Mouse (Mus musculus) midbrain, embryonic 12.5 days (tissue): ENCODE results near the gene Zswim1. TPM values are rescaled to one million over a fixed set of nuclear protein-coding genes. Genes with fewer than 3 reads are reported as not detected.

ENCODE experiments used
- ATAC-seq: fragments of 200-750 bp; cut with Nextera tagmentation; 2 replicates; pipeline ENCODE4 v1.8.0; 2017; ENCODE audit warnings: low read depth, moderate TSS enrichment, moderate library complexity; ENCODE audit not compliant: low FRiP score
- H3K27ac ChIP-seq: fragments of 300-500 bp; sonication (generic); replicated peaks from 2 replicates; pipeline ENCODE4 v1.5.1; 2016; ENCODE audit warnings: mild to moderate bottlenecking
- H3K27me3 ChIP-seq: fragments of 300-500 bp; sonication (generic); 2 replicates; pipeline ENCODE4 v1.6.1; 2016; ENCODE audit warnings: mild to moderate bottlenecking
- H3K36me3 ChIP-seq: fragments of 300-500 bp; sonication (generic); 2 replicates; pipeline ENCODE4 v1.6.1; 2016
- H3K4me1 ChIP-seq: fragments of 300-500 bp; sonication (generic); 2 replicates; pipeline ENCODE4 v1.6.1; 2016
- H3K4me2 ChIP-seq: fragments of 300-500 bp; sonication (generic); replicated peaks from 2 replicates; pipeline ENCODE4 v1.6.1; 2016; ENCODE audit warnings: mild to moderate bottlenecking, moderate library complexity
- H3K4me3 ChIP-seq: fragments of 300-500 bp; sonication (generic); 2 replicates; pipeline ENCODE4 v1.5.1; 2016; ENCODE audit warnings: mild to moderate bottlenecking
- H3K9ac ChIP-seq: fragments of 300-500 bp; sonication (generic); replicated peaks from 2 replicates; pipeline ENCODE4 v1.6.1; 2016; ENCODE audit warnings: mild to moderate bottlenecking, moderate library complexity
- H3K9me3 ChIP-seq: fragments of 300-500 bp; sonication (generic); 2 replicates; pipeline ENCODE4 v1.6.1; 2016; ENCODE audit warnings: mild to moderate bottlenecking
- WGBS: fragments of 180-500 bp; shearing (Covaris S2); methylation state at CpG from one replicate; pipeline ENCODE4 v1.1.7; 2016; 5-methylcytosine and 5-hydroxymethylcytosine counted together
- polyA plus RNA-seq: library from polyadenylated mRNA; unstranded; fragments of >200 nt; fragmentation: Nextera tagmentation; extraction: Ambion mirVana; gene quantifications from 2 replicates; pipeline ENCODE4 v1.2.1, GENCODE M21; 2016

The Zswim1 gene
- polyA plus RNA-seq, 1 experiment from 2014 or later: 23.8 TPM

GRCm38 (mm10) chr2:164815821-164816220 is 6.7 kb upstream of the Zswim1 start:
- Histone ChIP-seq H3K9me3 (no peaks in the 10 kb centered on the region), H3K27ac (no peak overlapping the region), H3K9ac (no peak overlapping the region), H3K4me1 (no peaks in the 10 kb centered on the region), H3K4me3 (no peak overlapping the region), H3K27me3 (no peaks in the 10 kb centered on the region), H3K36me3 (peaks cover 12% of the 10 kb centered on the region), H3K4me2 (no peak overlapping the region)
- WGBS: 92% methylated on average over 8 of the region's 8 CpGs
- ATAC-seq: no peak

- Histone ChIP-seq H3K4me2 (no peak overlapping the region), H3K36me3 (peaks cover 19% of the 10 kb centered on the region), H3K27me3 (no peaks in the 10 kb centered on the region), H3K27ac (no peak overlapping the region), H3K4me3 (no peak overlapping the region), H3K9ac (no peak overlapping the region), H3K4me1 (peaks cover 3% of the 10 kb centered on the region), H3K9me3 (no peaks in the 10 kb centered on the region)
- ATAC-seq: no peak
- 88% methylated on average over 6 of the region's 6 CpGs for WGBS
These were observed 5.3 kb upstream of the Zswim1 start for GRCm38 (mm10) chr2:164817206-164817605.

GRCm38 (mm10) chr2:164817703-164818102 is 4.8 kb upstream of the Zswim1 start:
- Histone ChIP-seq H3K4me3 (no peak overlapping the region), H3K4me1 (peaks cover 7% of the 10 kb centered on the region), H3K4me2 (no peak overlapping the region), H3K27me3 (no peaks in the 10 kb centered on the region), H3K9ac (no peak overlapping the region), H3K27ac (no peak overlapping the region), H3K36me3 (peaks cover 19% of the 10 kb centered on the region), H3K9me3 (no peaks in the 10 kb centered on the region)
- no peak for ATAC-seq
- 78% methylated on average over 5 of the region's 5 CpGs for WGBS

- Histone ChIP-seq H3K9me3 (no peaks in the 10 kb centered on the region), H3K9ac (no peak overlapping the region), H3K4me1 (peaks cover 15% of the 10 kb centered on the region), H3K4me3 (no peak overlapping the region), H3K27ac (no peak overlapping the region), H3K36me3 (peaks cover 33% of the 10 kb centered on the region), H3K4me2 (no peak overlapping the region), H3K27me3 (no peaks in the 10 kb centered on the region)
- no peak for ATAC-seq
- 84% methylated on average over 6 of the region's 6 CpGs for WGBS
These were observed 1.4 kb upstream of the Zswim1 start for GRCm38 (mm10) chr2:164821060-164821459.

- Histone ChIP-seq H3K36me3 (peaks cover 54% of the 10 kb centered on the region), H3K4me2 (peak overlapping the region; percentile 54), H3K4me3 (peak overlapping the region; percentile 61), H3K9me3 (no peaks in the 10 kb centered on the region), H3K27ac (peak overlapping the region; percentile 82), H3K27me3 (no peaks in the 10 kb centered on the region), H3K9ac (peak overlapping the region; percentile 68), H3K4me1 (peaks cover 15% of the 10 kb centered on the region)
- WGBS: 3% methylated on average over 10 of the region's 10 CpGs
- ATAC-seq: peak; percentile 72
These were observed 697 bp downstream of the Zswim1 start for GRCm38 (mm10) chr2:164823181-164823585.

GRCm38 (mm10) chr2:164823969-164824368 is 1.5 kb downstream of the Zswim1 start:
- Histone ChIP-seq H3K4me2 (peak overlapping the region; percentile 54), H3K9ac (no peak overlapping the region), H3K36me3 (peaks cover 56% of the 10 kb centered on the region), H3K9me3 (no peaks in the 10 kb centered on the region), H3K27ac (no peak overlapping the region), H3K4me1 (peaks cover 15% of the 10 kb centered on the region), H3K4me3 (no peak overlapping the region), H3K27me3 (no peaks in the 10 kb centered on the region)
- WGBS: 94% methylated on average over 4 of the region's 4 CpGs
- ATAC-seq: no peak

GRCm38 (mm10) chr2:164825521-164825920 is 3.0 kb downstream of the Zswim1 start:
- peaks cover 47% of the 10 kb centered on the region for H3K36me3 ChIP-seq
- 94% methylated on average over 17 of the region's 17 CpGs for WGBS

GRCm38 (mm10) chr2:164827146-164827850 is 4.8 kb downstream of the Zswim1 start:
- Histone ChIP-seq H3K9ac (no peak overlapping the region), H3K36me3 (peaks cover 37% of the 10 kb centered on the region), H3K4me3 (no peak overlapping the region), H3K4me1 (peaks cover 11% of the 10 kb centered on the region), H3K27me3 (no peaks in the 10 kb centered on the region), H3K4me2 (no peak overlapping the region), H3K9me3 (no peaks in the 10 kb centered on the region), H3K27ac (no peak overlapping the region)
- WGBS: 91% methylated on average over 16 of the region's 16 CpGs
- no peak for ATAC-seq

More at GRCm38 (mm10) chr2:164825521-164825920, 3.0 kb downstream of the Zswim1 start:
- H3K4me1 ChIP-seq: peaks cover 15% of the 10 kb centered on the region
- H3K4me2 ChIP-seq: no peak overlapping the region
- no peak overlapping the region for H3K27ac ChIP-seq
- no peak overlapping the region for H3K4me3 ChIP-seq
- H3K9me3 ChIP-seq: no peaks in the 10 kb centered on the region
- no peak for ATAC-seq
- H3K9ac ChIP-seq: no peak overlapping the region
- no peaks in the 10 kb centered on the region for H3K27me3 ChIP-seq

GRCm38 (mm10) chr2:164828437-164828836 is 6.0 kb downstream of the Zswim1 start, which contains the start of gene Spata25:
Gene Spata25, minus strand, starts transcription at chr2:164828537.
- Histone ChIP-seq H3K36me3 (peaks cover 37% of the 10 kb centered on the region), H3K4me3 (no peak within 1 kb of the TSS), H3K4me2 (no peak within 1 kb of the TSS), H3K27ac (no peak within 1 kb of the TSS), H3K9me3 (no peaks in the 10 kb centered on the region), H3K4me1 (peaks cover 14% of the 10 kb centered on the region), H3K27me3 (no peaks in the 10 kb centered on the region), H3K9ac (no peak within 1 kb of the TSS)
- WGBS: 86% methylated on average over 6 of the region's 6 CpGs
- no peak for ATAC-seq

- ATAC-seq: no peak
- H3K4me3 ChIP-seq: no peak overlapping the region
- WGBS: 97% methylated on average over 1 of the region's 1 CpGs
- no peak overlapping the region for H3K4me2 ChIP-seq
- H3K4me1 ChIP-seq: peaks cover 10% of the 10 kb centered on the region
- H3K9me3 ChIP-seq: no peaks in the 10 kb centered on the region
- H3K27ac ChIP-seq: no peak overlapping the region
- H3K27me3 ChIP-seq: no peaks in the 10 kb centered on the region
- no peak overlapping the region for H3K9ac ChIP-seq
- peaks cover 37% of the 10 kb centered on the region for H3K36me3 ChIP-seq
These were observed 6.6 kb downstream of the Zswim1 start for GRCm38 (mm10) chr2:164829090-164829489.

GRCm38 (mm10) chr2:164831029-164831428 is 8.5 kb downstream of the Zswim1 start:
- no peak overlapping the region for H3K4me3 ChIP-seq
- no peak overlapping the region for H3K4me2 ChIP-seq
- no peak overlapping the region for H3K9ac ChIP-seq
- no peak for ATAC-seq
- no peak overlapping the region for H3K27ac ChIP-seq
- H3K4me1 ChIP-seq: peaks cover 19% of the 10 kb centered on the region
- H3K27me3 ChIP-seq: no peaks in the 10 kb centered on the region
- 87% methylated on average over 10 of the region's 10 CpGs for WGBS
- no peaks in the 10 kb centered on the region for H3K9me3 ChIP-seq
- H3K36me3 ChIP-seq: peaks cover 24% of the 10 kb centered on the region

- H3K9ac ChIP-seq: peak overlapping the region; percentile 83
- no peaks in the 10 kb centered on the region for H3K9me3 ChIP-seq
- 64% methylated on average over 16 of the region's 16 CpGs for WGBS
- peak overlapping the region; percentile 100 for H3K4me2 ChIP-seq
- no peaks in the 10 kb centered on the region for H3K27me3 ChIP-seq
- no peak for ATAC-seq
- peaks cover 19% of the 10 kb centered on the region for H3K4me1 ChIP-seq
- peak overlapping the region; percentile 70 for H3K27ac ChIP-seq
- peaks cover 14% of the 10 kb centered on the region for H3K36me3 ChIP-seq
- H3K4me3 ChIP-seq: peak overlapping the region; percentile 76
These were observed 9.7 kb downstream of the Zswim1 start for GRCm38 (mm10) chr2:164832032-164832747.
